ENCODE assay signal across 16 mouse cellular contexts in the genomic region with DNA sequence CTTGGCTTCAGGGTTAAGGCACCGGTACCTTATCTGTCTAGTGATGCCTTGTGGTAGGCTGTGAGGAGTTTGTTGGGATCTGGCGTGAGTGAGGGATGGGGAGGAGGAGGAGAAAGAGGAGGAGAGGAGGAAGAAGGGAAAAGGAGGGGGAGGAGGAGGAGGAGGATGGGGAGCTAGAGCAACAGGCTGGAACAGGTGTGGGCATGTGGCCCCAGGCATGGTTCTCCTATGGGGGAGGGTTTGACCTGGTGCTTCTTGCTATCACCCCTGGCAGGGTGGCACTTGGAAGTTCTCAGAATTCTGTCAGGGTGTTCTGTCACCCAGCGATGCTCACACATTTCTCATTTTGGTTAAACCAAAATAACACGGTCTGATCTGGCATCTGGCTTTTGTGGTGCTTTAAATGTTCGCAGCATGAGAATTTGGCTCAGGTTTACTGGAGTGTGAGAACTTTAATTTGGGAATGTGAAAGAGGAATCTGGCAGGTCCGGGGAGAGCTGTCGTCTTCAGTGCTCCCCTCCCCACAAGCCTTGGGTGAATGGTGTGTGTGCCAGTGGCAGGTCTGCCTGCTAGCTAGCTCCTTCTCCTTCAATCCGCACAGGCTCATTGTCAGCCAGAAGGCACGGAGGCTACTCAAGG. TPM values are rescaled to one million over a fixed set of nuclear protein-coding genes. Genes with fewer than 3 reads are reported as not detected.
DNase-seq lines count a peak whose midpoint lies in the region.
"Had no signal": no experiment of that assay in that cellular context is flagged by ENCODE, and none has a peak within 500 bp of the region (broad histone marks: within the 10 kb centered on the region; RNA-seq: fewer than 3 reads in every experiment).

No protein-coding gene starts in this region.

- DNase-seq in frontal cortex, adult 2 months (ENCODE audit: extremely low spot score in 1 of 2, low spot score in 1 of 2), result peak; percentile 57 to 70
- no peak for DNase-seq in frontal cortex, postnatal 14 days (ENCODE audit: low spot score in 2 of 2)
- DNase-seq in layer of hippocampus, adult 9-11 months, result peak; percentile 59
- DNase-seq in layer of hippocampus, adult 8-10 months (ENCODE audit: low spot score in 2 of 2), result no peak
- DNase-seq in right cerebral cortex, postnatal 25 days, result peak; percentile 47
- DNase-seq in right cerebral cortex, adult 2 months (ENCODE audit: low spot score in 2 of 2), result no peak
- DNase-seq in kidney, adult 11 months, result no peak
- DNase-seq: adrenal gland, adult 2 months; cerebellum, adult 18-20 months; cerebellum, postnatal 14 days; gastrocnemius, postnatal 14 days; kidney, adult 8-10 months; kidney, postnatal 10 days; lung, adult 18-20 months; lung, postnatal 10 days had no signal

RNA-seq across cellular contexts. Expression of a gene that starts 10.2 kb away (rescaled TPM):
- polyA plus RNA-seq in frontal cortex, adult 2 months (2012; rRNA removed), result 115 and 122 TPM in 2 replicates
- 100 to 1,000 TPM; 110 to 153 (median 129) TPM for total RNA-seq in layer of hippocampus, adult 8-10 months (2022)
- total RNA-seq: MEL had no signal

RNA-seq across cellular contexts. Expression of a gene that starts 34.9 kb away (rescaled TPM):
- 33.8 and 36.3 TPM in 2 replicates for polyA plus RNA-seq in frontal cortex, adult 2 months (2012; rRNA removed)
- 10 to 100 TPM; 26.8 to 36.5 (median 30.1) TPM for total RNA-seq in layer of hippocampus, adult 8-10 months (2022)

RNA-seq across cellular contexts. Expression of a gene that starts 49.4 kb away (rescaled TPM):
- polyA plus RNA-seq in frontal cortex, adult 2 months (2012; rRNA removed), result 80.9 and 92.8 TPM in 2 replicates
- total RNA-seq in layer of hippocampus, adult 8-10 months (2022), result 10 to 100 TPM; 13.0 to 19.2 (median 16.8) TPM
- total RNA-seq: MEL had no signal

RNA-seq across cellular contexts. Expression of a gene that starts 50.0 kb away (rescaled TPM):
- polyA plus RNA-seq in frontal cortex, adult 2 months (2012; rRNA removed), result 36.4 and 37.9 TPM in 2 replicates
- 10 to 100 TPM; 20.8 to 25.7 (median 23.1) TPM for total RNA-seq in layer of hippocampus, adult 8-10 months (2022)

Comparison
In these comparisons a context has a peak if more than half of its experiments do, and no peak if none do; other contexts are left out.
1. DNase-seq: peak in frontal cortex, adult 2 months (2 of 2), layer of hippocampus, adult 9-11 months (single experiment) and right cerebral cortex, postnatal 25 days (single experiment); none in frontal cortex, postnatal 14 days (0 of 2), layer of hippocampus, adult 8-10 months (0 of 2), right cerebral cortex, adult 2 months (0 of 2) and kidney, adult 11 months (single experiment).